Mouse (Mus musculus): ENCODE results near the gene Prr12. TPM values are rescaled to one million over a fixed set of nuclear protein-coding genes. Genes with fewer than 3 reads are reported as not detected.

The Prr12 gene
- polyA plus RNA-seq, 1 experiment: 16.1 TPM

GRCm38 (mm10) chr7:44983085-44983484, 69.6 kb downstream of the Prr12 start:
- DNase-seq (ENCODE audit: low read depth in 1 of 2, low spot score in 2 of 2): peak in 1 of 2 experiments; percentile 83

GRCm38 (mm10) chr7:44981539-44981938, 71.1 kb downstream of the Prr12 start:
- Histone ChIP-seq H3K4me3 (ENCODE audit: extremely low read depth, insufficient read depth, insufficient read length) (no peak overlapping the region), H3K4me1 (ENCODE audit: control insufficient read depth, insufficient read depth, insufficient read length) (0 out of 2 replicates have a peak, but pooled peaks cover 2% of the 10 kb centered on the region), H3K27ac (ENCODE audit: insufficient read depth, low read length) (no peak overlapping the region), H3K27me3 (ENCODE audit: control insufficient read depth, insufficient read depth, low read length) (no peaks in the 10 kb centered on the region), H3K36me3 (ENCODE audit: control insufficient read depth, insufficient read depth, low read length) (peaks cover 35% of the 10 kb centered on the region)
- DNase-seq (ENCODE audit: low read depth in 1 of 2, low spot score in 2 of 2): no peak
- 93% methylated on average over 8 of the region's 8 CpGs for WGBS
- TF ChIP-seq POLR2A (IDR thresholded peaks at IDR 0.05; ENCODE audit: low read depth, low read length): no peak
- no peak for TF ChIP-seq CTCF (IDR thresholded peaks at IDR 0.05; ENCODE audit: extremely low read depth, insufficient read depth, insufficient read length, insufficient replicate concordance)

More at GRCm38 (mm10) chr7:44983085-44983484, 69.6 kb downstream of the Prr12 start:
- no peak overlapping the region for H3K27ac ChIP-seq (ENCODE audit: insufficient read depth, low read length)
- 25% methylated on average over 6 of the region's 6 CpGs for WGBS
- H3K4me3 ChIP-seq (ENCODE audit: extremely low read depth, insufficient read depth, insufficient read length): no peak overlapping the region
- no peaks in the 10 kb centered on the region for H3K27me3 ChIP-seq (ENCODE audit: control insufficient read depth, insufficient read depth, low read length)
- H3K4me1 ChIP-seq (ENCODE audit: control insufficient read depth, insufficient read depth, insufficient read length): peaks cover 2% of the 10 kb centered on the region; the same call in 1 of the 2 replicates
- peaks cover 26% of the 10 kb centered on the region for H3K36me3 ChIP-seq (ENCODE audit: control insufficient read depth, insufficient read depth, low read length)
- no peak for TF ChIP-seq POLR2A (IDR thresholded peaks at IDR 0.05; ENCODE audit: low read depth, low read length)
- peak; percentile 98 for TF ChIP-seq CTCF (IDR thresholded peaks at IDR 0.05; ENCODE audit: extremely low read depth, insufficient read depth, insufficient read length, insufficient replicate concordance)

GRCm38 (mm10) chr7:44978300-44978699, 74.4 kb downstream of the Prr12 start:
- Histone ChIP-seq H3K36me3 (ENCODE audit: control insufficient read depth, insufficient read depth, low read length) (peaks cover 35% of the 10 kb centered on the region), H3K27ac (ENCODE audit: insufficient read depth, low read length) (no peak overlapping the region), H3K4me3 (ENCODE audit: extremely low read depth, insufficient read depth, insufficient read length) (no peak overlapping the region), H3K4me1 (ENCODE audit: control insufficient read depth, insufficient read depth, insufficient read length) (no peaks in the 10 kb centered on the region), H3K27me3 (ENCODE audit: control insufficient read depth, insufficient read depth, low read length) (no peaks in the 10 kb centered on the region)
- no peak for DNase-seq (ENCODE audit: low read depth in 1 of 2, low spot score in 2 of 2)
- TF ChIP-seq POLR2A (IDR thresholded peaks at IDR 0.05; ENCODE audit: low read depth, low read length) (no peak), CTCF (IDR thresholded peaks at IDR 0.05; ENCODE audit: extremely low read depth, insufficient read depth, insufficient read length, insufficient replicate concordance) (no peak)
- 88% methylated on average over 3 of the region's 3 CpGs for WGBS

Other genes with a start within 250 kb of the Prr12 start
- gene Nup62, start 236.8 kb downstream of the Prr12 start, polyA plus RNA-seq (2012; rRNA removed): 43.8 and 60.5 TPM in 2 replicates
- gene Il4i1, start 236.5 kb downstream of the Prr12 start, polyA plus RNA-seq (2012; rRNA removed): 175 and 251 TPM in 2 replicates
- 49.6 and 66.2 TPM in 2 replicates for gene Atf5, start 236.2 kb downstream of the Prr12 start, polyA plus RNA-seq (2012; rRNA removed)
- 67.8 and 105 TPM in 2 replicates for gene Akt1s1, start 203.9 kb downstream of the Prr12 start, polyA plus RNA-seq (2012; rRNA removed)
- gene Tbc1d17, start 203.8 kb downstream of the Prr12 start, polyA plus RNA-seq (2012; rRNA removed): 68.4 and 91.7 TPM in 2 replicates
- gene Pnkp, start 195.7 kb downstream of the Prr12 start, polyA plus RNA-seq (2012; rRNA removed): 67.3 and 84.9 TPM in 2 replicates
- gene Ptov1, start 183.1 kb downstream of the Prr12 start, polyA plus RNA-seq (2012; rRNA removed): 66.2 and 77.3 TPM in 2 replicates
- gene Med25, start 160.2 kb downstream of the Prr12 start, polyA plus RNA-seq (2012; rRNA removed): 113 and 136 TPM in 2 replicates
- 52.8 and 54.4 TPM in 2 replicates for gene Fuz, start 156.8 kb downstream of the Prr12 start, polyA plus RNA-seq (2012; rRNA removed)
- gene Ap2a1, start 123.4 kb downstream of the Prr12 start, polyA plus RNA-seq (2012; rRNA removed): 69.9 and 91.7 TPM in 2 replicates
- gene Tsks, start 109.7 kb downstream of the Prr12 start, polyA plus RNA-seq (2012; rRNA removed): not detected in 2 replicates
- gene Cpt1c, start 78.0 kb downstream of the Prr12 start, polyA plus RNA-seq (2012; rRNA removed): 4.8 and 6.1 TPM in 2 replicates
- 109 and 112 TPM in 2 replicates for gene Prmt1, start 66.3 kb downstream of the Prr12 start, polyA plus RNA-seq (2012; rRNA removed)
- 134 and 147 TPM in 2 replicates for gene Irf3, start 55.2 kb downstream of the Prr12 start, polyA plus RNA-seq (2012; rRNA removed)
- 33.2 and 38.5 TPM in 2 replicates for gene Bcl2l12, start 54.2 kb downstream of the Prr12 start, polyA plus RNA-seq (2012; rRNA removed)
- 59.0 and 65.4 TPM in 2 replicates for gene Scaf1, start 36.5 kb downstream of the Prr12 start, polyA plus RNA-seq (2012; rRNA removed)
- gene Rras, start 34.9 kb downstream of the Prr12 start, polyA plus RNA-seq (2012; rRNA removed): 55.1 and 65.1 TPM in 2 replicates
- gene Nosip, start 9.5 kb upstream of the Prr12 start, polyA plus RNA-seq (2012; rRNA removed): 67.9 and 95.7 TPM in 2 replicates
- gene Prrg2, start 9.8 kb upstream of the Prr12 start, polyA plus RNA-seq (2012; rRNA removed): 19.9 and 27.6 TPM in 2 replicates
- gene Rcn3, start 39.3 kb upstream of the Prr12 start, polyA plus RNA-seq (2012; rRNA removed): 96.5 and 100 TPM in 2 replicates
- gene Fcgrt, start 51.0 kb upstream of the Prr12 start, polyA plus RNA-seq (2012; rRNA removed): 64.4 and 75.4 TPM in 2 replicates
- 273 and 325 TPM in 2 replicates for gene Rps11, start 71.6 kb upstream of the Prr12 start, polyA plus RNA-seq (2012; rRNA removed)
- gene Rpl13a, start 75.9 kb upstream of the Prr12 start, polyA plus RNA-seq (2012; rRNA removed): 1,860 and 2,797 TPM in 2 replicates
- 0.28 and 0.70 TPM in 2 replicates for gene Gm45713, start 83.3 kb upstream of the Prr12 start, polyA plus RNA-seq (2012; rRNA removed)
- 183 and 197 TPM in 2 replicates for gene Flt3l, start 83.6 kb upstream of the Prr12 start, polyA plus RNA-seq (2012; rRNA removed)
- gene Pih1d1, start 101.4 kb upstream of the Prr12 start, polyA plus RNA-seq (2012; rRNA removed): 45.2 and 48.7 TPM in 2 replicates
- 93.0 and 114 TPM in 2 replicates for gene Aldh16a1, start 101.7 kb upstream of the Prr12 start, polyA plus RNA-seq (2012; rRNA removed)
- gene Slc17a7, start 111.1 kb upstream of the Prr12 start, polyA plus RNA-seq (2012; rRNA removed): 0.05 and 0.06 TPM in 2 replicates
- gene Gfy, start 126.7 kb upstream of the Prr12 start, polyA plus RNA-seq (2012; rRNA removed): not detected in 2 replicates
- gene Pth2, start 128.1 kb upstream of the Prr12 start, polyA plus RNA-seq (2012; rRNA removed): not detected in 2 replicates
- gene Ccdc155, start 152.0 kb upstream of the Prr12 start, polyA plus RNA-seq (2012; rRNA removed): 0.16 and 0.20 TPM in 2 replicates
- gene Dkkl1, start 159.3 kb upstream of the Prr12 start, polyA plus RNA-seq (2012; rRNA removed): 2.1 and 2.8 TPM in 2 replicates
- gene Tead2, start 162.9 kb upstream of the Prr12 start, polyA plus RNA-seq (2012; rRNA removed): 10.6 and 12.1 TPM in 2 replicates
- 1,116 and 1,582 TPM in 2 replicates for gene Cd37, start 186.2 kb upstream of the Prr12 start, polyA plus RNA-seq (2012; rRNA removed)
- not detected in 2 replicates for gene Slc6a16, start 188.2 kb upstream of the Prr12 start, polyA plus RNA-seq (2012; rRNA removed)
- 0.27 and 0.43 TPM in 2 replicates for gene Slc6a21, start 224.6 kb upstream of the Prr12 start, polyA plus RNA-seq (2012; rRNA removed)